In genomic region chr15:11994921-11995814, GRCm38 (mm10) we compare ENCODE assay signal across 8 mouse cellular contexts. TPM values are rescaled to one million over a fixed set of nuclear protein-coding genes. Genes with fewer than 3 reads are reported as not detected.
A peak's percentile ranks its signal among the peaks of the same experiment; 100 is the strongest.
DNase-seq lines count a peak whose midpoint lies in the region; ATAC-seq lines count a peak whose summit lies in the region.

No protein-coding gene starts in this region.

- H3K27ac ChIP-seq in forebrain, embryonic 14.5 days (ENCODE audit: low read depth, low read length): peak overlapping the region; percentile 79
- peak overlapping the region; percentile 94 for H3K27ac ChIP-seq in hindbrain, embryonic 10.5 days
- peak overlapping the region; percentile 92 for H3K27ac ChIP-seq in limb, embryonic 15.5 days
- H3K27ac ChIP-seq in midbrain, embryonic 16.5 days (ENCODE audit: low read length): peak overlapping the region; percentile 88
- peak overlapping the region; percentile 88 for H3K27ac ChIP-seq in stomach, embryonic 16.5 days (ENCODE audit: low read length)

- peak overlapping the region; percentile 91 for H3K4me3 ChIP-seq in forebrain, embryonic 14.5 days (ENCODE audit: low read depth, low read length)
- peak overlapping the region; percentile 98 for H3K4me3 ChIP-seq in hindbrain, embryonic 10.5 days
- H3K4me3 ChIP-seq in limb, embryonic 15.5 days: peak overlapping the region; percentile 100
- H3K4me3 ChIP-seq in midbrain, embryonic 16.5 days (ENCODE audit: low read depth, low read length): peak overlapping the region; percentile 99
- peak overlapping the region; percentile 100 for H3K4me3 ChIP-seq in stomach, embryonic 16.5 days (replicated peaks; ENCODE audit: low read length)

- peak overlapping the region; percentile 70 for H3K4me2 ChIP-seq in forebrain, embryonic 14.5 days (ENCODE audit: low read length)
- peak overlapping the region; percentile 50 for H3K4me2 ChIP-seq in limb, embryonic 15.5 days
- H3K4me2 ChIP-seq in midbrain, embryonic 16.5 days (ENCODE audit: low read length): peak overlapping the region; percentile 92
- peak overlapping the region; percentile 75 for H3K4me2 ChIP-seq in stomach, embryonic 16.5 days (ENCODE audit: low read depth, low read length)

- H3K36me3 ChIP-seq in forebrain, embryonic 14.5 days (ENCODE audit: control insufficient read depth, insufficient read depth, low read length): peaks cover 20% of the 10 kb centered on the region
- peaks cover 35% of the 10 kb centered on the region for H3K36me3 ChIP-seq in hindbrain, embryonic 10.5 days
- peaks cover 14% of the 10 kb centered on the region for H3K36me3 ChIP-seq in limb, embryonic 15.5 days
- H3K36me3 ChIP-seq in midbrain, embryonic 16.5 days (ENCODE audit: control insufficient read depth, insufficient read depth, low read length): peaks cover 12% of the 10 kb centered on the region
- peaks cover 8% of the 10 kb centered on the region for H3K36me3 ChIP-seq in stomach, embryonic 16.5 days (ENCODE audit: control insufficient read depth, insufficient read depth, low read length)

- H3K27me3 ChIP-seq in forebrain, embryonic 14.5 days (replicated peaks; ENCODE audit: control insufficient read depth, insufficient read depth, low read length): no peaks in the 10 kb centered on the region
- H3K27me3 ChIP-seq in hindbrain, embryonic 10.5 days (ENCODE audit: insufficient read depth, poor library complexity, severe bottlenecking): no peaks in the 10 kb centered on the region
- no peaks in the 10 kb centered on the region for H3K27me3 ChIP-seq in limb, embryonic 15.5 days
- no peaks in the 10 kb centered on the region for H3K27me3 ChIP-seq in midbrain, embryonic 16.5 days (ENCODE audit: control insufficient read depth, insufficient read depth, low read depth, low read length)
- H3K27me3 ChIP-seq in stomach, embryonic 16.5 days (ENCODE audit: control insufficient read depth, insufficient read depth, low read length): no peaks in the 10 kb centered on the region

- WGBS in forebrain, embryonic 14.5 days: 1% methylated on average over 49 of the region's 71 CpGs
- 2% methylated on average over 71 of the region's 71 CpGs for WGBS in hindbrain, embryonic 10.5 days
- under 1% methylated on average over 69 of the region's 71 CpGs for WGBS in limb, embryonic 15.5 days
- WGBS in midbrain, embryonic 16.5 days: under 1% methylated on average over 49 of the region's 71 CpGs
- under 1% methylated on average over 65 of the region's 71 CpGs for WGBS in stomach, embryonic 16.5 days

- H3K9me3 ChIP-seq in forebrain, embryonic 14.5 days (replicated peaks; ENCODE audit: control insufficient read depth, low read length): no peaks in the 10 kb centered on the region
- H3K9me3 ChIP-seq in hindbrain, embryonic 10.5 days: no peaks in the 10 kb centered on the region
- H3K9me3 ChIP-seq in limb, embryonic 15.5 days: no peaks in the 10 kb centered on the region
- no peaks in the 10 kb centered on the region for H3K9me3 ChIP-seq in midbrain, embryonic 16.5 days (replicated peaks; ENCODE audit: control insufficient read depth, low read length, poor library complexity, severe bottlenecking)
- H3K9me3 ChIP-seq in stomach, embryonic 16.5 days (replicated peaks; ENCODE audit: control insufficient read depth, low read length): no peaks in the 10 kb centered on the region

- DNase-seq in frontal cortex, postnatal 25 days (ENCODE audit: low spot score in 2 of 2): no peak
- DNase-seq in c-Kit-negative CD71-positive TER-119-positive erythroid progenitor cells, embryonic 14.5 days (ENCODE audit: low read depth, low spot score): peak; percentile 15
- peak; percentile 54 for DNase-seq in forebrain, embryonic 14.5 days (ENCODE audit: low spot score)
- DNase-seq in hindbrain, embryonic 10.5 days (ENCODE audit: low spot score): peak; percentile 70

- peak; percentile 39 for ATAC-seq in frontal cortex, adult (ENCODE audit: low TSS enrichment)
- ATAC-seq in forebrain, embryonic 14.5 days: peak; percentile 83
- ATAC-seq in limb, embryonic 15.5 days (ENCODE audit: insufficient number of reproducible peaks, low FRiP score, low TSS enrichment, low read depth): peak; percentile 68
- peak; percentile 83 for ATAC-seq in midbrain, embryonic 16.5 days
- ATAC-seq in stomach, embryonic 16.5 days (ENCODE audit: insufficient read depth, low FRiP score): peak; percentile 80

- H3K4me1 ChIP-seq in forebrain, embryonic 14.5 days (ENCODE audit: control insufficient read depth, insufficient read depth, low read length): peaks cover 14% of the 10 kb centered on the region
- H3K4me1 ChIP-seq in hindbrain, embryonic 10.5 days (replicated peaks): peaks cover 23% of the 10 kb centered on the region
- H3K4me1 ChIP-seq in limb, embryonic 15.5 days: peaks cover 23% of the 10 kb centered on the region
- peaks cover 24% of the 10 kb centered on the region for H3K4me1 ChIP-seq in midbrain, embryonic 16.5 days (ENCODE audit: control insufficient read depth, insufficient read depth, low read length)
- peaks cover 20% of the 10 kb centered on the region for H3K4me1 ChIP-seq in stomach, embryonic 16.5 days (ENCODE audit: control insufficient read depth, insufficient read depth, low read length)

- peak overlapping the region; percentile 90 for H3K9ac ChIP-seq in forebrain, embryonic 14.5 days (ENCODE audit: low read length)
- H3K9ac ChIP-seq in limb, embryonic 15.5 days: peak overlapping the region; percentile 100
- H3K9ac ChIP-seq in midbrain, embryonic 16.5 days (ENCODE audit: low read depth, low read length): peak overlapping the region; percentile 99
- peak overlapping the region; percentile 99 for H3K9ac ChIP-seq in stomach, embryonic 16.5 days (ENCODE audit: low read length)

RNA-seq across cellular contexts. Expression of gene Sub1, which starts 1.6 kb away (rescaled TPM):
- polyA plus RNA-seq in forebrain, embryonic 14.5 days (2014; fragmentation: Nextera tagmentation; extraction: Ambion mirVana): 534 and 557 TPM in 2 replicates
- polyA plus RNA-seq in hindbrain, embryonic 10.5 days (2016; fragmentation: Nextera tagmentation; extraction: Ambion mirVana): 697 and 720 TPM in 2 replicates
- polyA plus RNA-seq in limb, embryonic 15.5 days (2015; fragmentation: Nextera tagmentation; extraction: Ambion mirVana): 659 and 669 TPM in 2 replicates
- 563 and 582 TPM in 2 replicates for polyA plus RNA-seq in midbrain, embryonic 16.5 days (2015; fragmentation: Nextera tagmentation; extraction: Ambion mirVana)
- 539 and 637 TPM in 2 replicates for polyA plus RNA-seq in stomach, embryonic 16.5 days (2015; fragmentation: Nextera tagmentation; extraction: Ambion mirVana)

Comparison
In these comparisons a context has a peak if more than half of its experiments do, and no peak if none do; other contexts are left out.
1. DNase-seq: peak in c-Kit-negative CD71-positive TER-119-positive erythroid progenitor cells, embryonic 14.5 days (single experiment), forebrain, embryonic 14.5 days (single experiment) and hindbrain, embryonic 10.5 days (single experiment); none in frontal cortex, postnatal 25 days (0 of 2).
2. Peak in every context shown above with its lines, with median percentiles within 50 percentile points of each other: ATAC-seq, H3K27ac ChIP-seq, H3K4me2 ChIP-seq, H3K4me3 ChIP-seq and H3K9ac ChIP-seq.